Mouse (Mus musculus) kidney, adult 2 months (tissue): Measurements from ENCODE around the gene Lrmda.

Source experiments
- CTCF ChIP-seq: fragments of 200-500 bp; conservative IDR thresholded peaks from 2 replicates; pipeline ENCODE4 v1.5.1; 2011; ENCODE audit warnings: low read depth, mild to moderate bottlenecking, control low read depth, low read length, moderate library complexity, mixed read lengths; ENCODE audit not compliant: insufficient read depth, insufficient read length
- POLR2A ChIP-seq: fragments of 200-500 bp; IDR thresholded peaks from one replicate; pipeline ENCODE4 v1.6.1; 2011; ENCODE audit warnings: low read depth, low read length, control low read depth

GRCm38 (mm10) chr14:22167285-22167684 lies 147.8 kb downstream of the Lrmda start:
- TF ChIP-seq CTCF (no peak), POLR2A (no peak)
